Mouse (Mus musculus): ENCODE results near the gene Tbx4. TPM values are rescaled to one million over a fixed set of nuclear protein-coding genes. Genes with fewer than 3 reads are reported as not detected.

The Tbx4 gene
- total and polyA plus RNA-seq, 3 experiments, result not detected

DNA sequence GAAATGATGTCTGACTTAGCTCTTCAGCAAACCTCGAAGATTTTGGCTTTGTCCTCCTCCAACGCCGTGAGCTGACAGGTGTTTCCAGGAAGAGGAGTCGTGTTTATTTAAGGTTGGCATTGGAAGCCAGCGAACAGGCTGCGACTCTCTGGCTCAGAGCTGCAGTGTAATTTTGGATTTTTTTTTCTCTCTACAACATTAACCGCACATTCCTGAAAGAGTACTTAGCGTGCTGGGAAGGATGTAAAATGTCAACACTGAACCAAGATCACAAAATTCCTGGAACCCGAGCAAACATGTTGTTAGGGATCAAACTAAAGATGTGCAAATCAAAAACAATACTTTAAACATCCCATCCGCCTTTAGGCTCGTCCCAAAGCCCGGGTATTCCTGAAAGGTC, 69.4 kb downstream of the Tbx4 start:
- Histone ChIP-seq H3K4me1 (ENCODE audit: insufficient read depth, low read depth, low read length) (no peaks in the 10 kb centered on the region), H3K9me3 (replicated peaks) (no peaks in the 10 kb centered on the region), H3K4me3 (ENCODE audit: low read depth, low read length) (no peak overlapping the region), H3K36me3 (replicated peaks) (no peaks in the 10 kb centered on the region), H3K27me3 (ENCODE audit: insufficient read depth, low read length) (peaks cover 5% of the 10 kb centered on the region)
- no peak for DNase-seq (ENCODE audit: low spot score)
- ATAC-seq (ENCODE audit: extremely low read depth, insufficient number of reproducible peaks, low FRiP score, poor library complexity, severe bottlenecking), result no peak
- TF ChIP-seq TAL1 (conservative IDR thresholded peaks at IDR 0.05; ENCODE audit: low read depth, low read length) (no peak), CTCF (IDR thresholded peaks at IDR 0.05; ENCODE audit: low read depth, low read length) (no peak), GATA1 (IDR thresholded peaks at IDR 0.05; ENCODE audit: borderline replicate concordance, low read length) (no peak), GATA2 (IDR thresholded peaks at IDR 0.05; ENCODE audit: borderline replicate concordance, low read depth, low read length) (no peak), POLR2AphosphoS5 (IDR thresholded peaks at IDR 0.05; ENCODE audit: insufficient replicate concordance, low read depth, low read length) (no peak)

DNA sequence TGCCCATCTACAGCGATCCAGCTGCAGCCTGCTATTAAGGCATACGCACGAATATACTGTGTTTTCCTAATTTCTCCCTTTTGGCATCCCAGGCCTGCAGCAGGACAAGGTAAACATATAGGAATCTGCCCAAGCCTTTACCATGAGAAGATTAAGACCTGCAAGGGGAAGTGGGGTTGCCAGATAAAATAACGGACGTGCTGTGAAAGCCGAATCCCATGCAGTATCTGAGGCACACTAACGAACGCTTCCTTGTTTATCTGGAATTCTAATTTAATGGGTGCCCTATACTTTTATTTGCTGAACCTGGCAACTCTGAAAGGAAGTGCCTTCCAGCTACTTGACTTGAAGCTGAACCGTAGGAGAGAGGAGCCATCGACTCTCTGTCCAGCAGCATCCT, 70.2 kb downstream of the Tbx4 start:
- Histone ChIP-seq H3K27me3 (ENCODE audit: insufficient read depth, low read length) (peaks cover 5% of the 10 kb centered on the region), H3K36me3 (replicated peaks) (no peaks in the 10 kb centered on the region), H3K9me3 (replicated peaks) (no peaks in the 10 kb centered on the region), H3K4me3 (ENCODE audit: low read depth, low read length) (no peak overlapping the region), H3K4me1 (ENCODE audit: insufficient read depth, low read depth, low read length) (no peaks in the 10 kb centered on the region)
- no peak for ATAC-seq (ENCODE audit: extremely low read depth, insufficient number of reproducible peaks, low FRiP score, poor library complexity, severe bottlenecking)
- DNase-seq (ENCODE audit: low spot score), result no peak
- TF ChIP-seq POLR2AphosphoS5 (IDR thresholded peaks at IDR 0.05; ENCODE audit: insufficient replicate concordance, low read depth, low read length) (no peak), TAL1 (conservative IDR thresholded peaks at IDR 0.05; ENCODE audit: low read depth, low read length) (no peak), GATA1 (IDR thresholded peaks at IDR 0.05; ENCODE audit: borderline replicate concordance, low read length) (no peak), GATA2 (IDR thresholded peaks at IDR 0.05; ENCODE audit: borderline replicate concordance, low read depth, low read length) (no peak)

DNA sequence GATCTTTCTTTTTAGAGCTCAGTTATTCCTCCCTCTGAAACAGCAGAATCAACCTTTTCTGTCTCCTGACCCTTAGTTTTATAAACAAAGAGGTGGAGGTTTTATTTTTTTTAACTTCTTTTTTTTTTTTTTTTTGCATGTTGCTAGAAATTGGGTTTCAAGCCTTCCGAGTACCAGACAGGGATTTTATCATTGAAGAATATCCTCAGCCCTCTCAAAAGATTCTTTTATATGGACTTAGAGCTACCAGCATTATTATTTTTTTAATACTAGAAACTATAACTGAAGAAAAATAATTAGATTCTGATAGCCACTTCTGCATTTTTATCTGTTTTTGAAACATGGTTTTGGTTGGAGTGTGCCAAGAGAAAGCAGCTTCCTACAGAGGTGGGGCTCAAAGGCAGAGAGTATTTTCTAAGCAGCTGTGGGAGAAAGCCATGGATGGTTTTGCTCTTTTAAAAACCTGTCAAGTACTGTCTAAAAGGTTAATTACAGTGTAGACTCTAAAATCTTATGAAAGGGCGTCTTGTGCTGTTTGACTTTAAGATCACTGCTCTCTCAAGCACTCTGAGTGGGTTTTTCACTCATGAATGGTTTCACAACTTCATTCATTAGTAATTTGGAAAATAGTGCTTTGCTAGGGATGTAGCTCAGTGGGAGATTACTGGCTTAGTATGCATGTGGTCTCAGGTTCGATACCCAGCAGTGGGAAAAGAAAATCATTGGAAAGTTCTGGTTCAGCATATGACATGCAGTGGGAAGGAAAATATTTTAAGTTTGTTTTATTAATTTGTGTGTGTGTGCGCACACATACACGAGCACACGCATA, 70.9 kb downstream of the Tbx4 start:
- Histone ChIP-seq H3K4me1 (ENCODE audit: insufficient read depth, low read depth, low read length) (no peaks in the 10 kb centered on the region), H3K9me3 (replicated peaks) (no peaks in the 10 kb centered on the region), H3K4me3 (ENCODE audit: low read depth, low read length) (no peak overlapping the region), H3K27me3 (ENCODE audit: insufficient read depth, low read length) (peaks cover 6% of the 10 kb centered on the region), H3K36me3 (replicated peaks) (no peaks in the 10 kb centered on the region)
- ATAC-seq (ENCODE audit: extremely low read depth, insufficient number of reproducible peaks, low FRiP score, poor library complexity, severe bottlenecking), result no peak
- no peak for DNase-seq (ENCODE audit: low spot score)
- TF ChIP-seq GATA2 (IDR thresholded peaks at IDR 0.05; ENCODE audit: borderline replicate concordance, low read depth, low read length) (no peak), POLR2AphosphoS5 (IDR thresholded peaks at IDR 0.05; ENCODE audit: insufficient replicate concordance, low read depth, low read length) (no peak), TAL1 (conservative IDR thresholded peaks at IDR 0.05; ENCODE audit: low read depth, low read length) (no peak)

DNA sequence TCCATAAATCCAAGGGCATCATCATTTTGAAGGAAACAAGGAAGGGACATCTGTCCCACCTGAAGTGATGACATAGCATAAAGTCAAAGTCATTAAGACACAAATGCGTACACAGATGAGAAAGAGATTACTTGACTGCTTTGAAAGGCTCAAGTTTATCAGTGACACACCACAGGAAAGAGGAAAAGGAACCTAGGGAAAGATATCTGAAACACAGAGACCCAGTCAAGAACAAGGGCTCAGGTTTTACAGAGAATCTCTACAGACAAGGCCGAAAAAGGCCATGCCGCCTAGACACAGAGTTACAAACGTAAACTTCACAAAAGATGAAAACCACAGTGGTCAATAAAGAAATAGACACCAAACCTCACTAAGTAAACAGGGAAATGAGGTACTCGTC, 73.6 kb downstream of the Tbx4 start:
- no peak for ATAC-seq (ENCODE audit: extremely low read depth, insufficient number of reproducible peaks, low FRiP score, poor library complexity, severe bottlenecking)
- H3K36me3 ChIP-seq (replicated peaks), result no peaks in the 10 kb centered on the region
- no peak for TF ChIP-seq CTCF (IDR thresholded peaks at IDR 0.05; ENCODE audit: low read depth, low read length)
- TF ChIP-seq GATA2 (IDR thresholded peaks at IDR 0.05; ENCODE audit: borderline replicate concordance, low read depth, low read length), result no peak
- TF ChIP-seq POLR2AphosphoS5 (IDR thresholded peaks at IDR 0.05; ENCODE audit: insufficient replicate concordance, low read depth, low read length), result no peak
- no peak for TF ChIP-seq GATA1 (IDR thresholded peaks at IDR 0.05; ENCODE audit: borderline replicate concordance, low read length)
- TF ChIP-seq TAL1 (conservative IDR thresholded peaks at IDR 0.05; ENCODE audit: low read depth, low read length), result no peak
- no peaks in the 10 kb centered on the region for H3K9me3 ChIP-seq (replicated peaks)
- H3K4me3 ChIP-seq (ENCODE audit: low read depth, low read length), result no peak overlapping the region
- H3K27me3 ChIP-seq (ENCODE audit: insufficient read depth, low read length), result peaks cover 9% of the 10 kb centered on the region
- H3K4me1 ChIP-seq (ENCODE audit: insufficient read depth, low read depth, low read length), result no peaks in the 10 kb centered on the region
- no peak for DNase-seq (ENCODE audit: low spot score)

DNA sequence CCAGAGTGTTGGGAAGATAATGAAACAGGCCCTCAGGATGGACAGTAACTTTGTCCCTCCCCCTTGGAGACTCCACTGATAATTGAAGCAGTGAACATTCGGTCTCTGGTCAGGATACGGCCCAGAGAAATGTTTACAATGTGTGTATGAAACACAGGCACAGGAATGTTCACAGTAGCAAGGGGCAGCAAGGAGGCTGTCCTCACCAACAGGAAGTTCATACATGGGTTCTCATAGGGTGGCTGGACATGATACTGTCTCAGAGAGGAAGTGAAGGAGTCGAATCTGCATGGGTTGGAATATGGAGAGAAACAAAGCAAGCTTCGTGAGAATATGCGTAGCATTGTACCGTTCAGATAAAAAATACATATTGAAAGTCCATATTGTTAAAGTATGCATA, 74.1 kb downstream of the Tbx4 start:
- Histone ChIP-seq H3K4me3 (ENCODE audit: low read depth, low read length) (no peak overlapping the region), H3K36me3 (replicated peaks) (no peaks in the 10 kb centered on the region), H3K27me3 (ENCODE audit: insufficient read depth, low read length) (peaks cover 6% of the 10 kb centered on the region), H3K9me3 (replicated peaks) (no peaks in the 10 kb centered on the region), H3K4me1 (ENCODE audit: insufficient read depth, low read depth, low read length) (no peaks in the 10 kb centered on the region)
- DNase-seq (ENCODE audit: low spot score), result no peak
- TF ChIP-seq GATA2 (IDR thresholded peaks at IDR 0.05; ENCODE audit: borderline replicate concordance, low read depth, low read length), result no peak
- TF ChIP-seq TAL1 (conservative IDR thresholded peaks at IDR 0.05; ENCODE audit: low read depth, low read length), result no peak
- TF ChIP-seq POLR2AphosphoS5 (IDR thresholded peaks at IDR 0.05; ENCODE audit: insufficient replicate concordance, low read depth, low read length), result no peak
- TF ChIP-seq GATA1 (IDR thresholded peaks at IDR 0.05; ENCODE audit: borderline replicate concordance, low read length), result no peak
- no peak for TF ChIP-seq CTCF (IDR thresholded peaks at IDR 0.05; ENCODE audit: low read depth, low read length)
- ATAC-seq (ENCODE audit: extremely low read depth, insufficient number of reproducible peaks, low FRiP score, poor library complexity, severe bottlenecking), result no peak

DNA sequence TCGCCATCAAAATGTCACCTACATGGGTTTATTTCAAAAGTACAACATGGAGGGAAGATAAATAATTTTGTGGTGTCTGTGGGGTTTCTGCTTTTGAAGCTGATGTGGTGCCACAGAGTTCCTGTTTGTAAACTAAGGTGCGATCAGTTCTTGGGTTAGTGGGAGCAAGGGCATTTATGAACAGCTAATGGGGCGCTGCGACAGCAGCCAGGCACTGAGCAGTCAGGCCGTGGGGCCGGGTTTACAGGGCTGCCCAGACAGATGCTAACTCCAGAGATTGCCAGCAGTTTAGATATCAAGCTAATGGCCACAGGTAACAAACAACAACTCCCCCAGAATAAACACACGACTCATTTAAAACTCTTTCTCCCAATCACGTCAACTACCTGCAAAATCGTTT, 75.3 kb downstream of the Tbx4 start:
- no peak overlapping the region for H3K4me3 ChIP-seq (ENCODE audit: low read depth, low read length)
- no peaks in the 10 kb centered on the region for H3K4me1 ChIP-seq (ENCODE audit: insufficient read depth, low read depth, low read length)
- TF ChIP-seq TAL1 (conservative IDR thresholded peaks at IDR 0.05; ENCODE audit: low read depth, low read length) (no peak), POLR2AphosphoS5 (IDR thresholded peaks at IDR 0.05; ENCODE audit: insufficient replicate concordance, low read depth, low read length) (no peak), GATA1 (IDR thresholded peaks at IDR 0.05; ENCODE audit: borderline replicate concordance, low read length) (no peak), GATA2 (IDR thresholded peaks at IDR 0.05; ENCODE audit: borderline replicate concordance, low read depth, low read length) (no peak), CTCF (IDR thresholded peaks at IDR 0.05; ENCODE audit: low read depth, low read length) (no peak)
- ATAC-seq (ENCODE audit: extremely low read depth, insufficient number of reproducible peaks, low FRiP score, poor library complexity, severe bottlenecking) (no peak), DNase-seq (ENCODE audit: low spot score) (no peak)
- H3K27me3 ChIP-seq (ENCODE audit: insufficient read depth, low read length), result peaks cover 6% of the 10 kb centered on the region
- H3K9me3 ChIP-seq (replicated peaks), result no peaks in the 10 kb centered on the region
- H3K36me3 ChIP-seq (replicated peaks), result no peaks in the 10 kb centered on the region

Other genes starting within 250 kb of the Tbx4 start
- gene Tbx2, start 53.9 kb upstream of the Tbx4 start, total RNA-seq (2014; fragmentation: Nextera tagmentation), result 0.44 and 0.53 TPM in 2 replicates
- gene Tbx2, start 53.9 kb upstream of the Tbx4 start, total RNA-seq (2017), result 0.17 TPM in 1 of 2 replicates, not detected in the other
- gene Tbx2, start 53.9 kb upstream of the Tbx4 start, polyA plus RNA-seq (2012), result 0.11 and 0.24 TPM in 2 replicates
- not detected in 2 replicates for gene Gm11444, start 36.1 kb upstream of the Tbx4 start, total RNA-seq (2014; fragmentation: Nextera tagmentation)
- not detected in 2 replicates for gene Gm11444, start 36.1 kb upstream of the Tbx4 start, total RNA-seq (2017)
- gene Gm11444, start 36.1 kb upstream of the Tbx4 start, polyA plus RNA-seq (2012), result not detected in 2 replicates

Measured in G1E (cell line).